Mouse (Mus musculus) gastrocnemius, postnatal 25 days (tissue): ENCODE measurements at regions not wholly inside any gene's neighbourhood (a gene's known extent, or its start where the extent isn't known, plus 50 kb on each side); places are given as distances from the start of the nearest gene placed in this dataset.

Experiments used
- DNase-seq: peaks from one replicate; pipeline ENCODE4 v3.0.0; 2022

GRCm38 (mm10) chr4:67378632-67379031 lies 551.2 kb downstream of the Tlr4 start:
- no peak for DNase-seq

DNA sequence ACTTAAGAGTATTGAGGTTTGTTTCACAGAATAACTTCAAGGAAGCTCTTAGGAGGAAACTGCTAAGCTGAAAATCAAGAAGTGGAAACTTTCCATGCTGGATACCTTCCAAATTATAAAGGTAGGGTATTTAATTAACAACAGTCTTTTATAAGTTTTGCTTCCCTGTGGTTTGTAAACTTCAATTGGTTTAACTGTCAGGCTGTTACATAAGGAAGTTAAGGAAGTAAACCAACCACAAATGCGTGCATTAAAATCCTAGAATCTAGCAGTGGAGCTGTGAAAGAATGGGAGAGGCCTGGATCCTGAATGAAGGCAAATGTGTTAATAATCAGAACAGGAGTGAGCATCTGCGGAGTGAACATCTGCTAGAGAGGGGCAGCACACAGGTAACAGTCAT lies 560.5 kb downstream of the Tlr4 start:
- no peak for DNase-seq

GRCm38 (mm10) chr4:67402977-67403376 lies 575.6 kb downstream of the Tlr4 start:
- no peak for DNase-seq

DNA sequence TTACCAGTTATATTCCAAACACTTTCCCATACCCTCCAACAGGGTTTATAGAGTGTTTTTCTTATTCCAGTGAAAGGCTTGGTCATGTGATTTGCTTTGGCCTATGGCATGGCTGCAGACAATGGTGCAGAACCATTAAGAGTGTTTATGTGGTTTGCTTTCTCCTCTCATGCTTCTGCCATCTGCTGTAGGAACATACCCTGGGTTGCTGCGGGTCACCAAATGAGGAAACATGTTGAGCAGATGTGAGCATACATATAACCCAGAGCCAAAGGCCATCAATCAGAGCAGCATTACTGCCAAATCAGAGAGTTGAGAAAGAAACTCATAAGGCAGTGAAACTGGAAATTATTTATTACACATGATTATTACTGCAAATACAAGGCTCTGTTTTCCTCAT lies 596.7 kb downstream of the Tlr4 start:
- no peak for DNase-seq

GRCm38 (mm10) chr4:67425712-67426111 lies 598.3 kb downstream of the Tlr4 start:
- DNase-seq, result no peak

- no peak for DNase-seq
These were observed 620.5 kb downstream of the Tlr4 start for GRCm38 (mm10) chr4:67447835-67448234.

DNA sequence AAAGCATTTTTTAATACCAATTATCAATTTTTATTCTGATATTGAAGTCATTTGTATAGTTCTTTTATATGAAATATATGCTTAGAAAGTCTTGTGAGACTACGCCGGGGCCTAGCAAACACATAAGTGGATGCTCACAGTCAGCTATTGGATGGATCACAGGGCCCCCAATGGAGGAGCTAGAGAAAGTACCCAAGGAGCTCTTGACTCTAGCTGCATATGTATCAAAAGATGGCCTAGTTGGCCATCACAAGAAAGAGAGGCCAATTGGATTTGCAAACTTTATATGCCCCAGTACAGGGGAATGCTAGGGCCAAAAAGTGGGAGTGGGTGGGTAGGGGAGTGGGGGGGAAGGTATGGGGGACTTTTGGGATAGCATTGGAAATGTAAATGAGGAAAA lies 632.5 kb downstream of the Tlr4 start:
- DNase-seq, result peak; percentile 36

DNA sequence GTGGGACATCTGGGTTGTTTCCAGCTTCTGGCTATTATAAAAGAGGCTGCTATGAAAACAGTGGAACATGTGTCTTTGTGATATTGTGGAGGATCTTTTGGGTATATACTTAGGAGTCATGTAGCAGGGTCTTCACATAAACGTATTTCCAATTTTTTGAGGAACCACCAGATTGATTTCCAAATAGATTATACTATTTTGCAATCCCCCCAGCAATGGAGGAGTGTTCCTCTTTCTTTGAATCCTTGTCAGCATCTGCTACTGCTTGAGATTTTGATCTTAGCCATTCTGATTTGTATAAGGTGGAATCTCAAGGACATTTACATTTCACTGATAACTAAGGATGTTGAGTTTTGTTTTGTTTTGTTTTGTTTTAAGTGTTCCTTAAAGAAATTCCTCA lies 645.6 kb downstream of the Tlr4 start:
- no peak for DNase-seq

DNA sequence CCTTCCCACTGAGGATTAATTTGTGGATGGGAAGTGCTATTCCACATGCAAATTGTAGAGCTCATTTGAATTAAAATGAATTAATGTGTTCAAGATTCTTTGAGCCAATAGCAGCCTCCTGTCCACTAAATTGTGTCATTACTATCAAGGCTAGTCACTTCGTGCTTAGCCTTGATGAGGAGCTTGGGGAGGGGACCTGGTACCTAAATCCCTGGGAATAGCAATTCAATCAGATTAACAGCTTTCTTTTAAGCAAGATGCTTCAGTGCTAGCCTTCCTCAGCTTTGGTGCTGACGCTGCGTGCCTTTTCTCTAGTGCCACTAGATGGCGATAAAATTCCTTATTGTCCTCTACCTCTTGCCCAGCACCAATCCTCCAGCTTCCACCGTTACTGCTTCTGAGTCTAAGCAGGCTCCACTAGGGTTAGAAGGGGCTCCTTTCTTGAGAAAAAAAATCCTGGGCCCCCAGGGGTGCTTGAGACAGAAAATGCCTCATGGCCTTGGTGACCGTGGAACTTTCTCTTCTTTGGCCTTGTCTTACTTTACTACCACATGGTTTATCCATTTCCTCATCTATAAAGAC lies 650.0 kb downstream of the Tlr4 start:
- no peak for DNase-seq

DNA sequence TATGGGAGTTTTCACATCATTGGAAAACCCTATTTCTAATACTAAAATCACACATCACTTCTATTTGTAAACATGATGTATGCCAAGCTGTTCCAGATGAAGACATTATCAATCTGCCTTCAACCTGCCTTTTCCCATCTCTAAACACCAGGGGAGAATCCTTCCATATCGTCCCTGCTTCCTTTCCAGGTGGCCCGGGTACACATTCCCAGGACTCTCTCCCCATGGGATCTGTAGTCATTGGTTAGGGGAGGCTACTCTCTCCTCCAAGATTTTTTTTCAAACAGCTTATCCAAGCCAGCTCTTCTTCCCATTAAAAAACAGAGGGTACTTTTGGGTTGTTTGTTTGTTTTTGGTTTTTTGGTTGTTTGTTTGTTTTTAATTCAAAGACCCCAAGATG lies 650.7 kb downstream of the Tlr4 start:
- DNase-seq, result no peak

- no peak for DNase-seq
These were observed 694.9 kb downstream of the Tlr4 start for GRCm38 (mm10) chr4:67522235-67522634.

DNA sequence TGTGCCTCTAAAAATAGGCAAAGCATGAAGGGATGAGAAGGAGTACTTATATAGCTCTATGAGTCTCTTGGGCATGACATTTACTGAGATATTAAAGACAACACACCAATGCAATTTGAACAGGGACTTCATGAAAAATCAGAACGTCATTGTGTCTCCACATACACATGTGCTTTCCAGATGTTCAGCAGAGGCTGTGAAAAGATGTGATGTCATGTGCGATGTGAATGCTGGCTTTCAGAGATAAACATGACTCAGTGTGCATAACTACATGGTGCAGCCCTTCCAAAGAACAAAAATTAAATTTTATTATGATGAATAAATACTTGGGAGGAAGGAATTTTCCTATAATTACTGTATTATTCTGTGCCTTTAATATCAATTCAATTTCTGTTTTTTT lies 695.8 kb downstream of the Tlr4 start:
- no peak for DNase-seq

GRCm38 (mm10) chr4:67529586-67529985 lies 702.2 kb downstream of the Tlr4 start:
- no peak for DNase-seq

DNA sequence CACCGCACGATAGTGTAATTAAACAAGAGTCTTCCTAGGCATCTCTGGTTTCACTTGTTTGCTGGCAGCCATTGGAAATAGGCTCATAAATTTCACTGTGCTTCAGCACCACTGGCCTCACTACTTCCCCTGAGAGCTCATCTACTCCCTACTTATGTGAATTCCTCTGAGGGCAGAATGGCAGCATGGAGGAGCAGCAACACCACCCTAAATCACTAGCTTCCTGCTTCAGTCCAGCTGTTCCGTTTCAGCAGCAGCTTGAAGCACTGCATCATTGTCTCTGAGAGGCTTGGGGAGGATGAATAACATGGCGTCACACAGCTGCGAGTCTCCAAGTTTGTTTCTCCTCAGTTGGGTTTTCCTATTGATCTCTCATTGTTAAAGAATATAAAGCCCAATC lies 712.1 kb downstream of the Tlr4 start:
- DNase-seq, result no peak

GRCm38 (mm10) chr4:67546013-67546412 lies 718.6 kb downstream of the Tlr4 start:
- DNase-seq, result no peak

DNA sequence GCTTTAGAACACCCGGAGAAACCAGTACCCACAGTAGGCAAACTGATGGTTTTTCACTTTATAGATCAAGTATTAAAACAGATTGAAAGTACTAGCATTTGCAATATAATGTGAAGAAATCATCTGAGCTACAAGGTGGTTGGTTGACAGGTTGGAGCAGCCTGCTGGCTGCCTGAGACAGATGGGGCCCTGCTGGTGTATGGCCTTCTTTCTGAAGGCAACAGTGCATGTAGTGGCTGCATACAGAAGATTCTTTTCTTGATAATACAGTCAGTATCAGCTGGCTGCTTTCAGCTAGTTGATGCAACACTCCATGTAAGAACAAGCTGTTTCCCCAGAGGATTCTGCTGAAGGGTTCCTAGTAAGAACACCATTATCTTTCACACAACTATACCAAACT lies 720.6 kb downstream of the Tlr4 start:
- DNase-seq, result no peak

- DNase-seq, result no peak
These were observed 726.1 kb downstream of the Tlr4 start for GRCm38 (mm10) chr4:67553511-67553910.

GRCm38 (mm10) chr4:67574816-67575215 lies 747.4 kb downstream of the Tlr4 start:
- DNase-seq, result no peak

- DNase-seq, result no peak
These were observed 762.1 kb downstream of the Tlr4 start for GRCm38 (mm10) chr4:67589501-67589900.

DNA sequence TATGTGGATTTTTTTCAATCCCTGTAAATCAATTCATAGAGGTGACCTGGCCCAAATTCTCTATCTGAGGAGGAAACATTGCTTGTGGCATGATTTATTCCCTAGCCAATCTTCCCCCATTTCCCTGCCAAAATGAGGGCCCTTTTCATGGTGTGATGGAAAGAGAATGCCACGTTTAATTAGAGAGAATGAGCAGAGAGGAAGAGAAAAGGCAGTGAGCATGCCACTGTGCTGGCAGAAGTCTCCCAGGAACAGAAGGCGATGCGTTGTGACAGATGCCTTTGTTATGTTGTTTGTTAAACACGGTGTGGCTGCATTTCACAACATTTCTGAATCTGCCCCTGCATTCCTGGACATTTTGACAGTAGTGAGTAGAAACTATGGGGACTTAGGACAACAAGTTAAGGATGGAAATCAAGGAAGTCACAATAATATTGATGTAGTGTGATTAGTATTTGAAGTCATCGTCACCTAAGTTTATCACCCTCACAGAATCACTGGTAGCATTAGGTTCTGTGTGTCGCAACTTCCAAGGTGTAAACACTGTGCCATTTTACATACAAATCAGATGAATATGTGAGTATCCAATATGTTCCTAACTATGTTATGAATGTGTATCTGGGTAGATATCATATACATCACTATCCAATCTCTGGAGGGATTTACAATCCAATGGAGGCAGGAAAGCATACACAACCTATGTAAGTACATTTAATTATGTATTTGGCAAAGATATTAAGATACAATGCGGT lies 762.8 kb downstream of the Tlr4 start:
- no peak for DNase-seq

DNA sequence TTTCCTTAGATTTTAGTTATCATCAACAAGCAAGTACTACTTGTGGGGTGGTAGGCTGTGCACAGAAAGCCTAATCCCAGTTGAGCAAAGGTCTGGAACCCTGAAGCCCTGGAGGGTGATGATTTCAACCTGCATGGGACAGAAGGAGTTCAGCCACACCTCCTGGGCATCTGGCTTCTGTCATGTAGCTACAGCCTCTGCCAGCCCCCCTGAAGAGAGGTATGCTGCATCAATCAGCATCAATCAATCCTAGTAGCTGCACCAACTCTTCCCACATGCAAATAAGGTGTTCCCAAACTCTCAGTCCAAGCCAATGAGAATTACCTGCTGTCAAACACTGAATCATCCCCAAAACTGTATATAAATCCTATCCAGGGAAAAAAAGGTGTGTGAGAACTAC lies 779.8 kb downstream of the Tlr4 start:
- DNase-seq, result no peak

DNA sequence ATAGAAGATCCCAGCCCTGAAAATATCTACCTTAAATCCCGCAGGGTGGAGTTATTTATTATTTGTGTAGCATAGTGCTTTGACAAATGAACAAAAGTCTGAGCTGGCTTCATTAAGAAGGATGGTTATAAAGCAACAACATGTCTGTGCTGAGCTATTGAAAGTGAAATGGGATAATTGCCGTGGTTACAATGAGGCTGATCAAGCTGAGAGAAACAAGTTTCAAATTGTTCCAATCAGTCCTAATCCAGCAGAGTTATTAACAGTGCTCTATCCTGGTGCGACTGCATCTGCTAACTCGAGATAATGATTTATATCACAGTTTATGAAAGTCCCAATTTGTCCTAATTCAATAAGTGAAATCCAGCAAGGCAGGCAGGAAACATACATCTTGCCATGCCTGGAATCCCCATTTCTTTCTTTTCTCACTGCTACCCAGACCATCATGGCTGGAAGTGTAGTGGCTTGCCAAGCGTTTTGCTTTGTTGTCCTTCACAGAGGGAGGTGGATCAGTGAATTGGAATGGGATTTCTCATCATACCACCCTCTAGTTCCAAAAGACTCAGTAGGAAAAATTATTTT lies 787.2 kb downstream of the Tlr4 start:
- no peak for DNase-seq

DNA sequence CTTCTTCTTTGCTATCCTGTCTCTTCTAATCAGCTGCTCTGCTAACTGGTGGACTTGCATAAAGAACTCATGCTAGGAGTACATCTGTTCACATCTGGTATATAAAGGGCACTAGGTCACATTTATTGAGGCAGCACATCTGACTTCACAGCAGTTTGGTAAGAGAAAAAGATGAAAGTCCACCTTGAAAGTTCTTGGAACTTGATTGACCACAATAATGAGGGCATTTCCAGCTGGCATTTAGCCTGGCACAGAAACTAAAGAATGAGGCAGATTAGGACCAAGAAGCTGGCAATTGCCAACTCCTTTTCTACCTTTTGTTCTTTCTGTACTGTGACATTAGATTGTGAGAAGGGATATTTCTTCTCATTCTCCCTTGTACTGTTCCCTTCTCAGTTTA lies 799.3 kb downstream of the Tlr4 start:
- DNase-seq, result no peak

- DNase-seq, result no peak
These were observed 818.7 kb downstream of the Tlr4 start for GRCm38 (mm10) chr4:67646090-67646489.
